Mouse (Mus musculus) stomach, postnatal 0 days (tissue): ENCODE data around the gene Gm17606.

Source experiments
- CTCF ChIP-seq: IDR thresholded peaks from 2 replicates; pipeline ENCODE4 v1.5.1; 2016; ENCODE audit warnings: antibody characterized with exemption, low read depth, mild to moderate bottlenecking, moderate library complexity
- EP300 ChIP-seq: optimal IDR thresholded peaks from 2 replicates; pipeline ENCODE3; 2016; ENCODE audit warnings: antibody characterized with exemption

- no peak for TF ChIP-seq CTCF
- no peak for TF ChIP-seq EP300
These were observed 2.3 kb downstream of the Gm17606 start for GRCm38 (mm10) chr14:54643011-54643410.
